Mouse (Mus musculus): ENCODE results near the gene Ube2c. TPM values are rescaled to one million over a fixed set of nuclear protein-coding genes. Genes with fewer than 3 reads are reported as not detected.

Ube2c gene
- polyA plus RNA-seq (2015; fragmentation: Nextera tagmentation; extraction: Ambion mirVana), result 293 and 311 TPM in 2 replicates

DNA sequence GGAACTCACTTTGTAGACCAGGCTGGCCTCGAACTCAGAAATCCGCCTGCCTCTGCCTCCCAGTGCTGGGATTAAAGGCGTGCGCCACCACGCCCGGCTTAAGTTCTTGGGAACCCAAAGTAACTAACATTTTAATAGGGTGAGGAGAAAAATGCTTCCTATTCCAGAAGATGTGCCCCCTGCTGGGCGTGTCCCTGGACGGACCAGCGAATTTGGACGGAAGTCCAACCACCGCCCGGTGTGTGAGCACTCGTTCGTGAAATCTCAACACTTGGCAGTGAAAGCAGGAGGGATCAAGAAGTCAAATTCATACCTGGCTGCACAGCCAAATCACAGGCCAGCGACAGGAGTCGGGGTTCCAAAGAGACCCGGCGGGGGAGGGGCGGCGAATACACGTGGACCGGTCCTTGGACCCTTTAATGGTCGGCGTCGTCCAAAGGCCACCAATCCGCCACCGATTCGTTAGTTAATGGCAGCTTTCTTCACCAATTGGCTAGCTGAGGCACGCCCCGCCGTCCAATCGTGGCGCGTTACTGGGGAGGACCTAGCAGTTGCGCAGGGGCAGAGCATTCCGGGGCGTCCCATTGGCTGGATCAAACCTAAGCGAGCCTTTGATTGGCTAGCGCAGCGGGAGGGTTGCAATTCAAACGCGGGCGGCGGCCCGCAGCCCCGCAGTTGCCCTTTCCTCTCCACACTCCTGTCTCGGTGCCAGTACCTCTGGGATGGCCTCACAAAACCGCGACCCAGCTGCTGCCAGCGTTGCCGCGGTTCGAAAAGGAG lies at the start of gene Ube2c:
Gene Ube2c (plus strand): TSS at position 641 of the 780 bp plus-strand sequence.
- H3K9me3 ChIP-seq, result no peaks in the 10 kb centered on the region
- peak within 1 kb of the TSS; percentile 72 for H3K9ac ChIP-seq
- peak within 1 kb of the TSS; percentile 94 for H3K4me2 ChIP-seq
- H3K4me3 ChIP-seq, result peak within 1 kb of the TSS; percentile 88
- H3K4me1 ChIP-seq, result peaks cover 26% of the 10 kb centered on the region
- WGBS, result 2% methylated on average over 53 of the region's 53 CpGs
- peaks cover 56% of the 10 kb centered on the region for H3K36me3 ChIP-seq
- no peaks in the 10 kb centered on the region for H3K27me3 ChIP-seq
- ATAC-seq (ENCODE audit: insufficient number of reproducible peaks, low FRiP score, low TSS enrichment, low read depth), result peak; percentile 98
- H3K27ac ChIP-seq, result peak within 1 kb of the TSS; percentile 74

DNA sequence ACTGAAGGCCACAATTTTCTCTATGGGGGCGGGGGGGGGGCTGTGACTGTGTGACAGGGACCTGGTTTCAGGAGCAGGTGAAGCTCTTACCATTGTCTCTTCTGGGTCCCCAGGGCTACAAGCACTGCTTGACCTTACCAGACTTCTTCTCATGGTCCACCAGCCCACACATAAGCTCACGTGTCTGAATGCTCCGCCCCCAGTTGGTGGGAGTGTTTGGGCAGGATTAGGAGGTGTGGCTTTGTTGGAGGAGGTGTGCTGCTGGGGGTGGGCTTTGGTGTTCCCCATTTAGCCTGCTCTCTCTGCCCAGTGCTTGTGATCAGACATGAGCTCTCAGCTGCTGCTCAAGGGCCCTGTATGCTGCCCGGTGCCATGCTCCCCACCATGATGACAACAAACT lies 46.4 kb upstream of the Ube2c start:
- H3K9ac ChIP-seq, result no peak overlapping the region
- WGBS, result 70% methylated on average over 4 of the region's 4 CpGs
- no peak overlapping the region for H3K4me2 ChIP-seq
- no peaks in the 10 kb centered on the region for H3K27me3 ChIP-seq
- no peaks in the 10 kb centered on the region for H3K36me3 ChIP-seq
- H3K27ac ChIP-seq, result no peak overlapping the region
- ATAC-seq (ENCODE audit: insufficient number of reproducible peaks, low FRiP score, low TSS enrichment, low read depth), result 0 out of 2 replicates have a peak, but pooled peaks have one; percentile 30
- no peaks in the 10 kb centered on the region for H3K9me3 ChIP-seq
- no peak overlapping the region for H3K4me3 ChIP-seq
- no peaks in the 10 kb centered on the region for H3K4me1 ChIP-seq

DNA sequence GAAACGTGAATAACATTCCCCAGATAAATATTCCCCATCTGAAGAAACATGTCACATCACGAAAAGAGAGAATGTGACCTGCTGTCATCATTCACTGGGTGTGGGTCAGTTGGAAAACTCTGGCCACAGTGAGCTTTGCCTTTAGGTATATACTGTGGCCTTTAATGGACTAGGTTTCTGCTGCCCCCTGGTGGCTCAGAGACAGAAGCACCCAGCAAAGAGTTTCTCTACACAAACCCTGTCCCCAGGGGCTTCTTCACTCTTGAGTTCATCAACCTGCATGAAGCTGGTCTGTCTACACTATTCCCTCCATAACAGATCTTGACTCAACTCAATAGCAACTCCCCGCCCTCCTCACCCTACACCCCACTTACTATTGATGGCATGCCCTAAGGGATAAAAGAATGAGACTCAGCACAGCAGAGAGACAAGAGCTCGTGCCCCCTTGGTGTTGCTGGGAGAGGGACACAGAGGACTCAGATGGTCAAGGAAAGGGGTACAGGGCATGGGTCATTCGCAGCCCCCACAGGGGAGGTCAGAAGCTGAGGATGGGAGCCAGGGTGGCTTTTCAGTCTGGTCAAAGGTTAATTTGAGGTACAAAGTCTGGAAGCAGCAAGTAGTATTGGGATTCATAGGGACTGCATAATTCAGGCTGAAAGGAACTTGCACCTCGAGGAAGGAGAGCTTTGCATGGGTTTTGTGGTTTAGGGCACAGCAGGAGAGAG lies 43.6 kb upstream of the Ube2c start:
- WGBS, result 16% methylated on average over 6 of the region's 6 CpGs
- Histone ChIP-seq H3K36me3 (no peaks in the 10 kb centered on the region), H3K9ac (no peak overlapping the region), H3K4me1 (no peaks in the 10 kb centered on the region), H3K27me3 (no peaks in the 10 kb centered on the region), H3K27ac (no peak overlapping the region), H3K4me2 (no peak overlapping the region), H3K9me3 (no peaks in the 10 kb centered on the region), H3K4me3 (no peak overlapping the region)
- no peak for ATAC-seq (ENCODE audit: insufficient number of reproducible peaks, low FRiP score, low TSS enrichment, low read depth)

DNA sequence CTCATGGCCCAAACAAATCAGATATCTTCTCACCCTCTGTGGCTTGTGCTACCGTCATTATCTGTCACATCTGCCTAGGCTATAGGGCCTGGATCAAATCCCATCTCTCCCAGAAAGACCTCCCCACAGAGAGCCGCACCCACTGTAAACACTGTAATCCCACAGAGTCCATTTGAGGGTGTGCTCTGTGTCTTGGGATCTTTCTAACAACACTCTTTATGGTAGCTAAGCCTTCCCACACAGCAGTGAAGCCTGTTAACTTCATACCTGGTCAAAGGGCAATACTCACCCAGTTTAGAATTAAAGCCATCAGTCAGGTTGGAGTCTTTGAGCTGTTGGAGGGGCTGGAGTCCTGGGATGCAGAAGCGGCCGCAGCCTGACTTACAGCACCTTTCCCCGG lies 38.0 kb upstream of the Ube2c start:
- no peak overlapping the region for H3K27ac ChIP-seq

DNA sequence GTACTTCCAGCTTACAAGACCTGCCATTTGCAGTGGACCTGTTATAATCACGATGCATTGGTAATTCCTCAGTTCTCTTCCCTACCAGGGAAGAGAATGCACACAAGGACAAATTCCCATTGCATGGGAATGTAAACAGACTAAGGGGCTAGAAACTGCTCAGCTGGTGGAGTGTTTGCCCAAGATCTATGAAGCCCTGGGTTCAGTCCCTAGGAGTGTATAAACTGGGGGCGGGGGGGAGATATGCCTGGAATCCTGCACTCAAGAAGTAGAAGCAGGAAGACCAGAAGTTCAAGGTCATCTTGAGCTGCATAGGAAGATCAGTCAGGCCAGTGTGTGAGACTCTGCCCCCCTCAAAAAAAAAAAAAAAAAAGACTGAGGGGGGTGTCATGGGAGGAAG lies 36.4 kb upstream of the Ube2c start:
- WGBS, result 93% methylated on average over 2 of the region's 2 CpGs
- no peak overlapping the region for H3K9ac ChIP-seq
- H3K27ac ChIP-seq, result no peak overlapping the region
- ATAC-seq (ENCODE audit: insufficient number of reproducible peaks, low FRiP score, low TSS enrichment, low read depth), result no peak
- H3K27me3 ChIP-seq, result no peaks in the 10 kb centered on the region
- no peaks in the 10 kb centered on the region for H3K4me1 ChIP-seq
- H3K9me3 ChIP-seq, result no peaks in the 10 kb centered on the region
- H3K36me3 ChIP-seq, result no peaks in the 10 kb centered on the region
- no peak overlapping the region for H3K4me2 ChIP-seq
- H3K4me3 ChIP-seq, result no peak overlapping the region

More for the DNA sequence above, 38.0 kb upstream of the Ube2c start:
- H3K4me2 ChIP-seq, result no peak overlapping the region
- ATAC-seq (ENCODE audit: insufficient number of reproducible peaks, low FRiP score, low TSS enrichment, low read depth), result no peak
- no peak overlapping the region for H3K4me3 ChIP-seq
- H3K27me3 ChIP-seq, result no peaks in the 10 kb centered on the region
- no peaks in the 10 kb centered on the region for H3K36me3 ChIP-seq
- no peak overlapping the region for H3K9ac ChIP-seq
- H3K4me1 ChIP-seq, result no peaks in the 10 kb centered on the region
- 67% methylated on average over 5 of the region's 5 CpGs for WGBS
- no peaks in the 10 kb centered on the region for H3K9me3 ChIP-seq

DNA sequence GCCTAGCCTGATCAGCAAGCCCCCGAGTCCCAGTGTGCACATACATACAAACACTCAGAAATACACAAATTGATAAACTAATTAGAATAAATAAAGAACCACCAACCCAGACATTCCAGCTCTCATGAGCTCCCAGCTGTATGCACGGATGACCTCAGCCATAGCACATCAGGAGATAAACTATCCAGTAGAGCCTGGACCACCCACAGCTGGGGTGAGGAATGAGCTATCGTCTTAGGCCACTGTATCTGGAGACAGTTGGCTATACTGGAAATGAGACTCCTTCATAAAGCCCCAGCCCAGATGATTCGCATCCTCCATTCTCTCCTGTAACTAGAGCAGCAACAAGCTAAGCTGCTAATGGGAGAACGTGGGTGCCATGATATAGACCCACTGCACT lies 34.9 kb upstream of the Ube2c start:
- H3K4me1 ChIP-seq, result no peaks in the 10 kb centered on the region
- no peaks in the 10 kb centered on the region for H3K27me3 ChIP-seq
- WGBS, result 83% methylated on average over 5 of the region's 5 CpGs

DNA sequence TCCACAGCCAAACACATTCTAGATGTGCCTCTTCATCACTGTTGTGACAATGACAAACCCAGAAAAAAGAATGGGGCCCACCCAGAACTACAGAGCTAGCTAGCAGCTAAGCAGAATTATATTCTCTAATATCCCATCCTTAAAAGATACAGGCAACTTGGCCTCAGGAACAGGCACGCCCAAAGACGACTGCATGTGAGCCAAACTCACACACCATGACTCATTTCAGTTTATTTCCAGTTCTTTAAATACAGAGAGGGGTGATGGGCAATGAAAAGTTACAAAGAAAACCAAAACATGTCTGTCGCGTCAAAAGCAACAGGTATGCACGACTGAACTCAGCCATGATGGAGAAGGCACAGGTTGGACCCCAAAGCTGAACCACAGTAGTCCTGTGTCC lies 34.3 kb upstream of the Ube2c start:
- Histone ChIP-seq H3K36me3 (no peaks in the 10 kb centered on the region), H3K4me2 (no peak overlapping the region), H3K27ac (0 out of 2 replicates have a peak overlapping the region, but pooled peaks have one; percentile 7), H3K27me3 (no peaks in the 10 kb centered on the region), H3K4me1 (no peaks in the 10 kb centered on the region; the same call in 1 of the 2 replicates), H3K9me3 (no peaks in the 10 kb centered on the region), H3K9ac (no peak overlapping the region), H3K4me3 (no peak overlapping the region)
- ATAC-seq (ENCODE audit: insufficient number of reproducible peaks, low FRiP score, low TSS enrichment, low read depth), result no peak
- 79% methylated on average over 5 of the region's 5 CpGs for WGBS

More for the DNA sequence above, 34.9 kb upstream of the Ube2c start:
- H3K4me3 ChIP-seq, result no peak overlapping the region
- H3K9me3 ChIP-seq, result no peaks in the 10 kb centered on the region
- no peak for ATAC-seq (ENCODE audit: insufficient number of reproducible peaks, low FRiP score, low TSS enrichment, low read depth)
- no peaks in the 10 kb centered on the region for H3K36me3 ChIP-seq
- no peak overlapping the region for H3K9ac ChIP-seq
- no peak overlapping the region for H3K4me2 ChIP-seq
- no peak overlapping the region for H3K27ac ChIP-seq

DNA sequence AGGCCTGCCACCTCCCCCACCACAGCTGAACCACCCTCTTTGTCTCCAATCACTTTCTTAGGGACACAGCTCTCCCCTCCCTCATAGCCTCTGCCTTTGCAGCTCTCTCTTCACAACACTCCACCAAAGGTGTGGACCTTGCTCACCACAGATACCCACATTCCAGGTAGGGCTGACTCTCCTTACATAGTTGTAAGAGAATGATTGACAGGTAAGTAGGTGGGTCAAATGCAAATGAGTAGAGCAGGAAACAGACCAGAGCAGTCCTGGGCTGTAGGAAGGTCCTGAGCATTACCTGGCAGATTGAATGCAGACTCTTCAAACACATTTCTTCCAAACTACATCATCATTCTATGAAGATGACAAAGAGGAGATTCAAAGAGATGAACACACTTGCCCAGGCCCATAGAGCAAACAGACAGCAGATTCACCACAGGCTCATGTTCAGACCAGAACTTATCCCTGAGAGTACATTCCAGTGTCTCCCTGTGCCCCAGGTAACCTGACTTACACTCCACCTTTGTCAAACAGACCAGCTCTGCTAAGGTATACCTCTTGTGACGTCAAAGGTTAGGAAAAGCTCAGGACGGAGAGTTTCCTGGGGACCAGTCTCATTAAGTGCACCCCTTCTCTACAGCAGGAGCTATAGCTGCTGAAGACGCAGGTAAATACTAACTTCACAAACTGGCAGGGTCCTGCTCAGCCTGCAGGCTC lies 32.2 kb upstream of the Ube2c start:
- no peaks in the 10 kb centered on the region for H3K9me3 ChIP-seq
- H3K4me1 ChIP-seq, result no peaks in the 10 kb centered on the region; the same call in 1 of the 2 replicates
- ATAC-seq (ENCODE audit: insufficient number of reproducible peaks, low FRiP score, low TSS enrichment, low read depth), result no peak
- H3K27ac ChIP-seq, result no peak overlapping the region
- H3K36me3 ChIP-seq, result no peaks in the 10 kb centered on the region
- no peaks in the 10 kb centered on the region for H3K27me3 ChIP-seq
- no peak overlapping the region for H3K4me3 ChIP-seq
- no peak overlapping the region for H3K4me2 ChIP-seq
- 57% methylated on average over 3 of the region's 3 CpGs for WGBS
- H3K9ac ChIP-seq, result no peak overlapping the region

DNA sequence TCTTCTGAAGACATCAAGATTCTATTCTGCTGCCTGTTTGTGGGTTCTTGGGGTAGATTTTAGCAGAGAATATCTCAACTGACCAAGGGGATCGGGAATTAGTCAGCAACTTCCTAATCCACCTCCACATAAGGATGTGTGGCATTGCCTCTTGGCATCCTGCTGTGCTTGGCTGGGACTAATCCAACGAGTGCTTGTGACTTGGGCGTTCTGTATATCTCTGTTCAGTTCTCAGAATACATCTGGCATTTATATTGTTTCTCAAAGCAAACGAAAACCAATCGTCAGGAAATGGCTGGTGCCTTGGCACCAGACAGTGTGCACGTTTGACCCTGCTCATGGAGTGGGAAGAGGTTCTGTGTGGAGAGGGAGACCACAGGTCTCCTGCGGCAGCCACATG lies 29.8 kb upstream of the Ube2c start:
- Histone ChIP-seq H3K27ac (no peak overlapping the region), H3K27me3 (no peaks in the 10 kb centered on the region), H3K4me3 (no peak overlapping the region), H3K4me2 (no peak overlapping the region), H3K9ac (no peak overlapping the region), H3K9me3 (no peaks in the 10 kb centered on the region), H3K4me1 (peaks cover 4% of the 10 kb centered on the region; the same call in 1 of the 2 replicates), H3K36me3 (no peaks in the 10 kb centered on the region)
- ATAC-seq (ENCODE audit: insufficient number of reproducible peaks, low FRiP score, low TSS enrichment, low read depth), result no peak
- WGBS, result 38% methylated on average over 7 of the region's 7 CpGs

DNA sequence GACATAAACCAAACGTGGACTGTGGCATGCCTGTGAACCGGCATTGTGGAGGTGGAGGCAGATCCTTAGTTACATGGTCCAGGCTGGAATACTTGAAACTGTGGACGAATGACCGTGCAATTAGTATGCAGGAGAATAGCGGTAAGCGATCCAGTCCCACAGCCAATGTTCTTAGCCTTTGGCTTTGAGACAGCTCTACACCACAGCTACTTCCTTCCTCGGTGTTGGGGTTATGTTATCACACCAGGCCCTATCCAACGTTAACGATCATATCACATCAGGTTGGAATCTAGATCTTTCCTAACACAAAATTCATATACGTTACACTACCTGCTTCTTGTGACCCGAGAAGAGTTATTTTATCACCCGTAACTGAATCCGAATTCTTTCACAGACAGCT lies 24.7 kb upstream of the Ube2c start:
- Histone ChIP-seq H3K27ac (no peak overlapping the region), H3K27me3 (no peaks in the 10 kb centered on the region), H3K4me2 (peak overlapping the region; percentile 69), H3K4me1 (peaks cover 22% of the 10 kb centered on the region), H3K36me3 (peaks cover 23% of the 10 kb centered on the region), H3K4me3 (peak overlapping the region; percentile 96), H3K9me3 (no peaks in the 10 kb centered on the region), H3K9ac (peak overlapping the region; percentile 95; the same call in 1 of the 2 replicates)
- ATAC-seq (ENCODE audit: insufficient number of reproducible peaks, low FRiP score, low TSS enrichment, low read depth), result no peak
- 68% methylated on average over 13 of the region's 13 CpGs for WGBS

DNA sequence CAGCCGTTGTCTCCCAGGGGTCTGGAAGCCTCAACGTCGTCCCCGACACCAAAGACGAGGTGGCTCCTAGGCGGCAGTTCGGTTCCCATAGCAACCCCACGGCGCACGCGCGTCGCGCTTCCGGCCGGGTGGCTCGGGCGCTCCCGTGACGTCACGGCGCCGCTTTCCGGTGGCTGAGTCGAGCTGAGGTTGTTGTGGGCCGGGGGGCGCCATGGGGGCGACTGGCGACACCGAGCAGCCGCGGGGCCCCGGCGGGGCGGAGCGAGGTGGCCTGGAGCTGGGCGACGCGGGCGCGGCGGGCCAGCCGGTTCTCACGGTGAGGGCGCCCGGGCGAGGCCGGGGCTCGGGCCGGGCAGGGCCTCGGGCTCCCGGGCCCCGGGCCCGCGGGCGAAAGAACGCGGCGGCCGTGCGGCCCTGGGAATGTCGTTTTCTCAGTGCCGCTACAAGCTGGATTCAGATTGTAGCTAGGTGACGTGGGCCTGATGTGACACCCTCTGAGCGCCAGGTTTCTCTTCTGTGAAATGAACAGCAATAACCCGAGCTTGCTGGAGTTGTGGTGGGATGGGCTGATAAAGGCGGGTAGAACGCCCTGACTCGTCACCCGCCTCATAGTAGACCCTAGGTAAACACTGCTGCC lies 23.7 kb upstream of the Ube2c start, which contains the start of the genes Wfdc3 and Dnttip1:
Gene Wfdc3 (minus strand): TSS at position 89 of the 637 bp plus-strand sequence.
Gene Dnttip1 (plus strand): TSS at position 141 of the 637 bp plus-strand sequence.
- WGBS, result under 1% methylated on average over 49 of the region's 70 CpGs
- peak within 1 kb of the TSS; percentile 65 for H3K27ac ChIP-seq
- peak within 1 kb of the TSS; percentile 96 for H3K4me3 ChIP-seq
- peaks cover 22% of the 10 kb centered on the region for H3K4me1 ChIP-seq
- H3K9me3 ChIP-seq, result no peaks in the 10 kb centered on the region
- H3K4me2 ChIP-seq, result peak within 1 kb of the TSS; percentile 77
- no peaks in the 10 kb centered on the region for H3K27me3 ChIP-seq
- peak within 1 kb of the TSS; percentile 95 for H3K9ac ChIP-seq
- peak; percentile 79 for ATAC-seq (ENCODE audit: insufficient number of reproducible peaks, low FRiP score, low TSS enrichment, low read depth)
- H3K36me3 ChIP-seq, result peaks cover 32% of the 10 kb centered on the region

All from limb, embryonic 15.5 days (tissue).